Mouse (Mus musculus): ENCODE results near the gene Ttc9c. TPM values are rescaled to one million over a fixed set of nuclear protein-coding genes. Genes with fewer than 3 reads are reported as not detected.

Gene Ttc9c
- polyA plus RNA-seq, 1 experiment from 2014 or later: 56.8 TPM

DNA sequence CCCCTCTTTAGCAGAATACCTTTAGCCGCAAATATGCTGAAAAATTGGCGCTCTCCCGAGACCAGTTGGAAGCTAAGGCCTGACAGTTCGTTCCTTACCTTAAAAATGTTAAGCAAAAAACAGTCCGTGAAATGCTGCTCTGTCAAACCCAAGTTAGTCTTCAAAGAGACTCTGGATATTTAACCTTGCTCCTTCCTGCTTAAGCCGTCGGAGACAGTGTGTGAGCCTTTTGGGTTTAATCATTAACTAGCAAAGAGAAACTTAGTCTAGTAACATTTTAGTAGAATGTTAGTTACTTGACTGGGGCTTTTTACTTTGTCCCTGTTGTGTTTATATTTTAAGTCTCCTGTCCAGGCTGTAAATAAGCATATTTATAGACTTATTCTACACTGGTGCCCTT is 2.0 kb upstream of the Ttc9c start:
- Histone ChIP-seq H3K4me2 (peak overlapping the region; percentile 91), H3K27ac (replicated peaks) (peak overlapping the region; percentile 99), H3K36me3 (peaks cover 33% of the 10 kb centered on the region), H3K9ac (peak overlapping the region; percentile 98), H3K27me3 (no peaks in the 10 kb centered on the region), H3K9me3 (no peaks in the 10 kb centered on the region), H3K4me1 (replicated peaks) (peaks cover 50% of the 10 kb centered on the region), H3K4me3 (peak overlapping the region; percentile 96)
- no peak for ATAC-seq (ENCODE audit: low FRiP score, low read depth)
- 2% methylated on average over 7 of the region's 7 CpGs for WGBS

DNA sequence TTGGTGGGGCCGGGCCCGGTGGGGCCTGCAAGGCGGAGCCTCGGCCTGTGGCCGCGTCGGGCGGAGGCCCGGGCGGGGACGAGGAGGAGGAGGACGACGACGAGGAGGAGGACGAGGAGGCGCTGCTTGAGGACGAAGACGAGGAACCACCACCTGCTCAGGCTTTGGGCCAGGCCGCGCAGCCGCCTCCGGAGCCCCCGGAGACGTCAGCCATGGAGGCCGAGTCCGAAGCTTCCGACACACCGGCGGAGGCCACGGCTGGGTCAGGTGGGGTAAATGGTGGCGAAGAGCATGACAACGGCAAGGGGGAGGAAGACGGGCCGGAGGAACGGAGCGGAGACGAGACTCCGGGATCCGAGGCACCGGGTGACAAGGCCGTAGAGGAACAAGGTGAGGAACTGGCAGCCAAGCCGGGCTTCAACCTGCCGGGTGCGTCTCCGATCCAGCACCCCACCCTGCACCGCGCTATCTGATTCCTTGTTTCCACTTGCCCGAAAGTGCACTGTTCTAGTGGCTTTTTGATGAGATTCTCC is 1.4 kb upstream of the Ttc9c start:
- ATAC-seq (ENCODE audit: low FRiP score, low read depth): peak; percentile 12
- Histone ChIP-seq H3K27me3 (no peaks in the 10 kb centered on the region), H3K4me2 (peak overlapping the region; percentile 91), H3K36me3 (peaks cover 28% of the 10 kb centered on the region), H3K9ac (peak overlapping the region; percentile 98), H3K27ac (replicated peaks) (peak overlapping the region; percentile 99), H3K4me1 (replicated peaks) (peaks cover 57% of the 10 kb centered on the region), H3K4me3 (peak overlapping the region; percentile 96), H3K9me3 (no peaks in the 10 kb centered on the region)
- under 1% methylated on average over 40 of the region's 48 CpGs for WGBS

DNA sequence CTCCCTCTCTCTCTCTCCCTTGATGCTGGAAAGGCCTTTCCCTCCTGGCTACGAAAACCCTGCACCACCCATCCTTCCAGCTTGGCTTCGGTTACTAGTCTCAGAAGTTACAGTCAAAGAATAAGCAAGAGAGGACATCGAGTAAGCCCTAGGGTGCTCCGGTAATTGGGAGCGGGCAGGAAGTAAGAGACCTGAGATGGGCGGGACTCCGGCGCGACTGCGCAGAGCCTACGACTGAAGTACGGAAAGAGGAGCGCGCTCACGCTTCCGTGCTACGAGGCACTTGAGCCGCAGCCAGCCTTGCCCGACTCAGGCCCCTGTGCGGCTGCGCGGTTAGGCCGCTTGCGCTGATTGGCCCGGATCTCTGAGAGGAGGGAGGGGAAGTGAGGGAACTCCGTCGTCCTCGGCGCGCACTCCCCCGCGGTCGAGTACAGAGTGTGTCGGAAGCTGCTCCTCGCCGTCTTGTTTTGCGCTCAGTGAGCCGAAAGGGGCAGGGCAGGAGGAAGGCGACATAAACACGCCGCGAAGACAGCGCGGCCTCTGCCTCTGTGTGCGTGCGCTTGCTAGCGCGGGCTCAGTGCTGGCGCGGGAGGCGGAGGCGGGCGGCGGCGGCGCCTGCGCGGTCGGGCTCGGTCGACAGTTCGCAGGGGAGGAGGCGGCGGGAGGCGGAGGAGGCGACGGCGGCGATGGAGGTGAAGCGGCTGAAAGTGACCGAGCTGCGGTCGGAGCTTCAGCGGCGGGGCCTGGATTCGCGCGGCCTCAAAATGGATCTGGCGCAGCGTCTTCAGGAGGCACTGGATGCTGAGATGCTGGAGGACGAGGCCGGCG is 677 bp upstream of the Ttc9c start, which contains the start of gene Hnrnpul2:
TSS of gene Hnrnpul2 (plus strand) at position 415 of the 828 bp plus-strand sequence.
- peaks cover 62% of the 10 kb centered on the region for H3K4me1 ChIP-seq (replicated peaks)
- peak; percentile 97 for ATAC-seq (ENCODE audit: low FRiP score, low read depth)
- under 1% methylated on average over 74 of the region's 83 CpGs for WGBS

DNA sequence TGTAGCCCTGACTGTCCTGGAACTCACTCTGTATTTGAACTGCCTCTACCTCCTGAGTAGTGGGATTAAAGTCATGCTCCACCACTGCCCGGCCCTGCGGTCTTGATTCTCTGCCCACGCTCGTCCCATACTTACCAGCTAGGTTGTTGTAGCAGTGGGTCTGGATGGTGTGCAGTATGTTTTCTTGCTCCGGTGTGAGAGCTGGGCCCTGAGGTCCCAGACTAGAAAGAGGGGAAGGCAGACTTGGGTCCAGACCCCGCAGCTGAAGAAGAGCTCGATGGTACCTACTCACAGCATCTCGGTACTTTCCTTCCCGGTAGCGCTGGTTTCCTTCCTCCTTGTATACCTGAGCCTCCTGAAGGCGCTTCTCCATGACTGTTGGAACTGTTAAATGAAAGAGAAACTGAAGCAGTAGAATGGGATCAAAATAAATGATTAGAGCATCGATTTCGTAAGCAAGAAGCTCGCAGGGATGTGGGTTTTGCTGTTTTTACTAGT is 783 bp downstream of the Ttc9c start:
- Histone ChIP-seq H3K27me3 (no peaks in the 10 kb centered on the region), H3K9me3 (no peaks in the 10 kb centered on the region), H3K9ac (peak overlapping the region; percentile 62), H3K4me1 (replicated peaks) (peaks cover 69% of the 10 kb centered on the region), H3K36me3 (peaks cover 15% of the 10 kb centered on the region), H3K4me2 (peak overlapping the region; percentile 91), H3K4me3 (peak overlapping the region; percentile 96), H3K27ac (replicated peaks) (peak overlapping the region; percentile 99)
- 33% methylated on average over 14 of the region's 14 CpGs for WGBS
- no peak for ATAC-seq (ENCODE audit: low FRiP score, low read depth)

More for the DNA sequence above, 677 bp upstream of the Ttc9c start, which contains the start of gene Hnrnpul2:
- Histone ChIP-seq H3K9ac (peak within 1 kb of the TSS; percentile 98), H3K27me3 (no peaks in the 10 kb centered on the region), H3K27ac (replicated peaks) (peak within 1 kb of the TSS; percentile 99), H3K4me3 (peak within 1 kb of the TSS; percentile 96), H3K4me2 (peak within 1 kb of the TSS; percentile 91), H3K9me3 (no peaks in the 10 kb centered on the region), H3K36me3 (peaks cover 22% of the 10 kb centered on the region)

DNA sequence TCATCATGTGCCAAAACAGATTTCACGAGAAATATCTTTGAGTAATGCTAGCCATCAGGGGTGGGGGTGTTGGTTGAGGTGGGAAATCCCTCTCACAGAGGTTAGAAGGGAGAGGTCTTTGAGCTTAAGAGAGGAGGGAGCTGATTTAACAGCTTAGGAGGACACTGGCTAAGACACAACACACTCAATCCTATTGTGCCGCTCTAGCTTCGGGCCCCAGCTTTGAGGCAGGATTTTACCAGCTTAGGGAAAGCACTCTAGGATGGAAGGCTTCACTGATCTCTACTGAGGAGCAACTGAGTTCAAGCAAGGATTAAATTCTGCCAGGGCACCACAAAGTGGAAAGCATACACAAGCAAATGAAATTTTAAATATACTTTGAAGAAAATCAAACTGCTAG is 2.1 kb downstream of the Ttc9c start:
- Histone ChIP-seq H3K4me1 (replicated peaks) (peaks cover 56% of the 10 kb centered on the region), H3K4me2 (peak overlapping the region; percentile 35), H3K27me3 (no peaks in the 10 kb centered on the region), H3K27ac (replicated peaks) (no peak overlapping the region), H3K4me3 (no peak overlapping the region), H3K9ac (no peak overlapping the region), H3K36me3 (peaks cover 20% of the 10 kb centered on the region; the same call in 1 of the 2 replicates), H3K9me3 (no peaks in the 10 kb centered on the region)
- ATAC-seq (ENCODE audit: low FRiP score, low read depth): no peak
- WGBS: 86% methylated on average over 3 of the region's 3 CpGs

DNA sequence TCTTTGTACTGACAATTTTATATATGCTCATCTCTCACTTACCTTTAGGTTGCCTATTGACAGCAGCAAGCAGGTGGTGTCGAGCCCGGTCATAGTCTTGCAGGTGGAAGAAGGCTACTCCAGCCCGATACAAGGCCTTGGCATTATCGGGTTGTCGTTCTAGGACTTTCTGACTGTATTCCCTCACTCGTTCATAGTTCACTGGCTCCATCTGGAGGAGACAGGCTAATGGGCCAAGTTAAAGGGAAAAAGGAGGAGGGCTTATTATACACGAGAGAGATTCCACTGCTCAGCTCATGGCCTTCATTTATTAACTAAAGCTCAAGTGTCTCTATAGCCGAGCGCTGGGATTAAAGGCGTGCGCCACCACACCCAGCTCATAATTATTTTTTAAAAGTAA is 3.3 kb downstream of the Ttc9c start:
- H3K4me2 ChIP-seq: 0 out of 2 replicates have a peak overlapping the region, but pooled peaks have one; percentile 35
- no peak overlapping the region for H3K4me3 ChIP-seq
- no peak overlapping the region for H3K27ac ChIP-seq (replicated peaks)
- no peaks in the 10 kb centered on the region for H3K9me3 ChIP-seq
- peaks cover 45% of the 10 kb centered on the region for H3K4me1 ChIP-seq (replicated peaks)
- 67% methylated on average over 11 of the region's 11 CpGs for whole genome bisulfite sequencing
- H3K36me3 ChIP-seq: peaks cover 26% of the 10 kb centered on the region
- no peaks in the 10 kb centered on the region for H3K27me3 ChIP-seq
- no peak for ATAC-seq (ENCODE audit: low FRiP score, low read depth)
- no peak overlapping the region for H3K9ac ChIP-seq

DNA sequence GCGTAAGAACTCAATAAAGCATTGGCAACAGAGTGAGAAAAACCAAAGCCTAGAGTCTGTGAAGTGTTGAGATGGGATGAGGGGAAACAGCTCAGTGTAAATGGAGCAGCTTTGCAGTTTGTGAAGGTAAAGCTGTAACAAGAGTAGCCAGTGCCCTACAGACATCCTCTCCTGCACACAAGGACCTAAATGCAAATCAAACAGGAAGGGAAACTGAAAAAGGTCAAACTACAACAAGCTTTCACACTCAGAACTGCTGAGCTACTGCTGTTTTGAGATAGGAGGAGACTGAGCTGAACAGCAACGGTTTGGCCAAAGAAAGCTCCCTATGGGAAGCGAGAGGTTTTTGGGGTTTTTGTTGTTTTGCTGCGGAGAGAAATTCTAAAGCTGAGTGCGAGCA is 12.3 kb downstream of the Ttc9c start:
- no peak overlapping the region for H3K27ac ChIP-seq (replicated peaks)
- ATAC-seq (ENCODE audit: low FRiP score, low read depth): no peak
- peaks cover 13% of the 10 kb centered on the region for H3K4me1 ChIP-seq (replicated peaks)
- no peak overlapping the region for H3K4me2 ChIP-seq
- H3K4me3 ChIP-seq: no peak overlapping the region
- no peak overlapping the region for H3K9ac ChIP-seq
- H3K27me3 ChIP-seq: no peaks in the 10 kb centered on the region
- no peaks in the 10 kb centered on the region for H3K9me3 ChIP-seq
- WGBS: 95% methylated on average over 5 of the region's 5 CpGs
- peaks cover 51% of the 10 kb centered on the region for H3K36me3 ChIP-seq

DNA sequence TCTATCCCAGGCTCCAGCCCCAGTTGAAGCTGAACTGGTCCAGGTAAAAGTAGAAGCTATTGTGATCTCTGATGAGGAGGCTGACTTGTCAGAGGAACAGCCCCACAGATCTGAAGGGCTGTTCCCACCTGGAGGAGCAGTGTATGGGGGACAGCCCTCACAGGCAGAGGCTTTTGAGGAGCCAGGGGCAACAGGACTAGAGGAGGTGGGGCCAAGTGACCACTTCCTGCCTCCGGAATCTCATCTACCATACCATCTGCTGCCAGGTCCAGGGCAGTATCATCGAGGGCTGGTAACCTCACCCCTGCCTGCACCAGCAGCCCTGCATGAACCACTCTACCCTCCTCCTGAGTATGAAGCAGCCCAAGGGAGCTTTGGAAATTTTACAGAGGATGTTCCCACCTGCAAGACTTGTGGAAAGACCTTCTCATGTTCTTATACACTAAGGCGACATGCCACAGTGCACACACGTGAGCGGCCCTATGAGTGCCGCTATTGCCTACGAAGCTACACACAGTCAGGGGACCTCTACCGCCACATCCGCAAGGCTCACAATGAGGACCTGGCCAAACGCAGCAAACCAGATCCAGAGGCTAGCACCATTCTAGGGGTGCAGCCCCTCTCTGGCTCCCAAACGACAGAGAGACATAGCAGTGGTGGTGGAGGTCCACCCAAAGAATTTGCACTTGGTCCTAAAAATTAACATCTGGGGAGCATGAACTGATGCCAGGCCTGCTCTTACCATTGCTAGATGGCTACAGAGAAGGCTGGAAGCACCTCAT is 15.1 kb downstream of the Ttc9c start:
- H3K4me2 ChIP-seq: no peak overlapping the region
- no peaks in the 10 kb centered on the region for H3K27me3 ChIP-seq
- no peak overlapping the region for H3K27ac ChIP-seq (replicated peaks)
- H3K9me3 ChIP-seq: no peaks in the 10 kb centered on the region
- H3K4me3 ChIP-seq: no peak overlapping the region
- no peak overlapping the region for H3K9ac ChIP-seq
- H3K36me3 ChIP-seq: peaks cover 34% of the 10 kb centered on the region
- H3K4me1 ChIP-seq (replicated peaks): peaks cover 16% of the 10 kb centered on the region
- no peak for ATAC-seq (ENCODE audit: low FRiP score, low read depth)
- 93% methylated on average over 11 of the region's 11 CpGs for WGBS

DNA sequence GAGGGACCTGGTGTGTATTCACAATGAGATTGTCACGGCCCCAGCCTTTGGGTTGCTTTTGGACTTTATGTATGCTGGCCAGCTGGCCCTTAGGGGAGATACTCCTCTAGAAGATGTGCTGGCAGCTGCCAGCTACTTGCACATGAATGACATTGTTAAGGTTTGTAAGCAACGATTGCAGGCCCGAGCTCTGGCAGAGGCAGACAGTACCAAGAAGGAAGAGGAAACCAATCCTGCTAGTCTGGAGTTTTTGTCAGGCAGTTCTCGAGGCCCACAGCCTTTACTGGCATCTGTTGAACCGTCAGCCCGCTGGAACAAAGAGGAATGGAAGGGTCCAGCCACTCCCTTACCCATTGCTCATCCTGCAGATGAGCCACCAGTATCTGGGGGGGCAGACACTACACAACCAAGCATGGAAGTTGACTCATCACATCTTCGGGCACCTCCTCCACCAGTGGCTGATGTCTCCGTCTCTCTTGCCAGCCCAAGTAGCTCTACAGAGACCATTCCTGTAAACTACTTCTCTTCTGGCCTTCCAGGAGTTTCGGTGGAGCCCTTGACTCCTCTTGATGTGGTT is 15.8 kb downstream of the Ttc9c start:
- 89% methylated on average over 9 of the region's 9 CpGs for WGBS
- H3K9me3 ChIP-seq: no peaks in the 10 kb centered on the region
- H3K36me3 ChIP-seq: peaks cover 33% of the 10 kb centered on the region
- no peaks in the 10 kb centered on the region for H3K27me3 ChIP-seq
- H3K4me1 ChIP-seq (replicated peaks): peaks cover 16% of the 10 kb centered on the region
- peak overlapping the region; percentile 92; the same call in 1 of the 2 replicates for H3K27ac ChIP-seq (replicated peaks)
- H3K4me2 ChIP-seq: peak overlapping the region; percentile 57
- ATAC-seq (ENCODE audit: low FRiP score, low read depth): no peak
- no peak overlapping the region for H3K9ac ChIP-seq
- peak overlapping the region; percentile 66 for H3K4me3 ChIP-seq

DNA sequence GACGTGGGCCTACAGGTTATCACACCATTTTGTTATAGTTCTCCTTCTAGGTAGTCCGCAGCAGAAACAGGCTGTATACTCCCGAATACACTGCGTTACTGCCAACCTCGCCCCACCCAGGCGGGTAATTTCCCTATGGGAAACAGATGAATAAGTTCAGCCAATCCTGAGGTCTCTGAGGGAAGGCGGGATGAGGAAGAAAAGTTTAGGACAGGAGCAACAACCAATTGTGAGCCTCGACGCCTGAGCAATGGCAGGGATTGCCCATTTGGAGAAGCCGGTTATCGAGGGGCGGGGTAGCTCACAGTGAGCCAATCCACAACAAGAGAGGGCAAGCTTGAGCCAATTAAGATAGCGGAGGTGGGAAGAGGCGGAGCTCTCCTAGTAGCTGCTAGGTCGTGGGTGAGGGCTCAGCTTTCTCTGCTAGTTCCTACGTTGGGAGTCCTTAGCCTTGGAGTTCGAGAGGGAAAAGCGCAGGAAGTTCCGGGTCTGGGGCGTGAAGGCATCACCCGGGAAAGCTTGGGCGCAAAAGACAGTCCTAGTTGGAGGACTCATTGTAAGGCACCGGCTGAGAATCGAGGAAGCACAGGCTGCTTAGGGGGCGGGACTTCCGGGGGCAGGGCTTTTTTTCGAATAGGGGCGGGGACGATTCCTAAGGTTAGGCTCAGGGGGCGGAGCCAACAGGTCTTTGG is 16.9 kb downstream of the Ttc9c start, which contains the start of gene Zbtb3:
TSS of gene Zbtb3 (plus strand) at position 426 of the 692 bp plus-strand sequence.
- Histone ChIP-seq H3K27ac (replicated peaks) (peak within 1 kb of the TSS; percentile 92), H3K4me2 (peak within 1 kb of the TSS; percentile 57), H3K27me3 (no peaks in the 10 kb centered on the region), H3K36me3 (peaks cover 27% of the 10 kb centered on the region), H3K9me3 (no peaks in the 10 kb centered on the region), H3K4me1 (replicated peaks) (peaks cover 23% of the 10 kb centered on the region), H3K9ac (peak within 1 kb of the TSS; percentile 51), H3K4me3 (peak within 1 kb of the TSS; percentile 66)
- peak; percentile 98 for ATAC-seq (ENCODE audit: low FRiP score, low read depth)
- under 1% methylated on average over 30 of the region's 30 CpGs for WGBS

DNA sequence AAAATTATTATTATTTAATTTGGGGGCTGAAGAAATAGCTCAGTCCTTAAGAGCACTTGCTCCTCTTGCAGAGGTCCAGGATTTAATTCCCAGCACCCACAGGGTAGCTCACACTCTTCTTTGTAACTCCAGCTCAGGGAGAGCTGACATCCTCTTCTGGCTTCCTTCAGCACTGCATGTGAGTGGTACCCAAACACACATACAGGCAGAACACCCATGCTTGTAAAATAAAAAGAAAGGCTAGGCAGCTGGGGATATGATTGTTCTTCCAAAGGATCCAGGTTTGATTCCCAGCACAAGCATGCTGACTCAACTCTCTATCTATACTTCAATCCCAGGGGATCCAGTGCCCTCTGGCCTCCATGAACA is 20.2 kb downstream of the Ttc9c start:
- Histone ChIP-seq H3K36me3 (peaks cover 15% of the 10 kb centered on the region), H3K4me1 (replicated peaks) (peaks cover 26% of the 10 kb centered on the region), H3K9me3 (no peaks in the 10 kb centered on the region), H3K27me3 (no peaks in the 10 kb centered on the region), H3K4me2 (peak overlapping the region; percentile 83), H3K27ac (replicated peaks) (peak overlapping the region; percentile 72; the same call in 1 of the 2 replicates), H3K4me3 (peak overlapping the region; percentile 71; the same call in 1 of the 2 replicates), H3K9ac (0 out of 2 replicates have a peak overlapping the region, but pooled peaks have one; percentile 72)
- ATAC-seq (ENCODE audit: low FRiP score, low read depth): no peak
